Mouse (Mus musculus): ENCODE measurements around the gene Klk1b4.
A peak's percentile ranks its signal among the peaks of the same experiment; 100 is the strongest.
"Not testable (repeated sequence)": the region's sequence is repeated elsewhere in the genome, so short reads cannot be mapped to it uniquely, and the experiment has no call there.

The Klk1b4 gene

GRCm38 (mm10) chr7:44207135-44207534 lies at the start of gene Klk1b4:
Klk1b4 (plus strand) TSS chr7:44207435.
- DNase-seq (ENCODE audit: low spot score) = not testable (repeated sequence)

- DNase-seq (ENCODE audit: low spot score) = no peak
Measured at GRCm38 (mm10) chr7:44179299-44180045, 27.8 kb upstream of the Klk1b4 start.

GRCm38 (mm10) chr7:44186516-44186915 lies 20.7 kb upstream of the Klk1b4 start:
- DNase-seq (ENCODE audit: low spot score) = not testable (repeated sequence)

DNA sequence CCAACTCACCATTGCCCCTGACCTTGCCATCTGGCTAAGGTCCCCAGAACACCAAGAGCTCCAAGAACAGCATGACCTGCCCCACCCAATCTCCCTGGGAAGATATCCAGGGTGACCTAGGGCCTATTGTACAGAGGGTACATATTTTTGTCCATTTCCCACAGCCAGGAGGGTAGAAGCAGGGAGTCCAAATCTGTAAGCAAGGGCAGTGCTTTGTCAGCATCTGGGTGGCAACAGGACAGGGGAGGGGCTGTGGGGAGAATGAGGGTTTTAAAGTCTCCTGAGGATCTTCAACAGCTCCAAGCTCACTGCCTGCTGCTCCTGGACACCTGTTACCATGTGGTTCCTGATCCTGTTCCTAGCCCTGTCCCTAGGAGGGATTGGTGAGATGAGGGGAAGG lies 19.3 kb upstream of the Klk1b4 start, which contains the start of gene Klk1b24:
Gene Klk1b24, plus strand, starts transcription at position 301 of the 400 bp plus-strand sequence.
- not testable (repeated sequence) for DNase-seq (ENCODE audit: low spot score)

DNA sequence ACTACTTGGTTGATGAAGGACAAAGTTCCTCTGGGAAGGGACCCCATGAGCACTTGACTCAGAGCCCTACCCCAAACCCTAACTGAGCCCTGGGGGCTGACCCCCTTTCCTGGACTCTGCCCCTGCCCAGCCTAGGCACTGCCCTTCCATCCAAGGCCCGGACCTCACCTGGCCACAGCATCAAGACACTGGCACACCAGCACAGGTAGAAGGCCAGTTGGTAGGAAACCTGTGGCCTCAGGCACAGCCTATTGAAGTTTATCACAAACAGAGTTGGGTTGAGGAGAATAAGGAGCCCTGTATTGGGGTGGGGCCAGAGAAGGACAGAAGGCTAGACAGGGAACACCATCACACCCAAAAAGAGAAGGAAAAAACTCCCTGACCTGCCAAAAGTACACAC lies 13.8 kb upstream of the Klk1b4 start:
- not testable (repeated sequence) for DNase-seq (ENCODE audit: low spot score)

- no peak for DNase-seq (ENCODE audit: low spot score)
Measured at GRCm38 (mm10) chr7:44197891-44198290, 9.3 kb upstream of the Klk1b4 start, which contains the start of gene Klk1b3. Klk1b3 (plus strand) TSS chr7:44198191.

- no peak for DNase-seq (ENCODE audit: low spot score)
Measured at GRCm38 (mm10) chr7:44208307-44208706, 1.1 kb downstream of the Klk1b4 start.

- DNase-seq (ENCODE audit: low spot score) = no peak
Measured at GRCm38 (mm10) chr7:44215645-44216044, 8.4 kb downstream of the Klk1b4 start, which contains the start of gene Klk1b5. Klk1b5 (plus strand) TSS chr7:44215945.

DNA sequence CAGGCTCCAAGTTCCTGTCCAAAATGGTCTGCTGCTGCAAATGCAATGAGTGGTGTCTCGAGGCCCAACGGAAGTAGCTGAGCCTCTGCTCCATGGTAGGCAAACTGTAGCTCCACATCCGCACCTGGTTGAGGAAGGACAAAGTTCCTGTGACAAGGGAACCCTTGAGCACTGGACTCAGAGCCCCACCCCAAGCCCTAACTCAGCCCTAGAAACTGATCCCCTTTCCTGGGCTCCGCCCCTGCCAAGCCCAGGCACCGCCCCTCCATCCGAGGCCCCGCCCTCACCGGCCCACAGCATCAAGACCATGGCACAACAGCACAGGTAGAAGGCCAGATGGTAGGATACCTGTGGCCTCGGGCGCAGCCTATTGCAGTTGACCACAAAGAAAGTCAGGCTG lies 14.4 kb downstream of the Klk1b4 start:
- DNase-seq (ENCODE audit: low spot score) = not testable (repeated sequence)

- not testable (repeated sequence) for DNase-seq (ENCODE audit: low spot score)
Measured at GRCm38 (mm10) chr7:44222335-44222734, 15.1 kb downstream of the Klk1b4 start.

- DNase-seq (ENCODE audit: low spot score) = no peak
Measured at GRCm38 (mm10) chr7:44225076-44225475, 17.8 kb downstream of the Klk1b4 start, which contains the start of gene Klk1. Klk1 (plus strand) TSS chr7:44225360.

GRCm38 (mm10) chr7:44235909-44236308 lies 28.7 kb downstream of the Klk1b4 start, which contains the start of gene Gm36864:
Gm36864 (plus strand) TSS chr7:44236177.
- DNase-seq (ENCODE audit: low spot score) = no peak

GRCm38 (mm10) chr7:44239913-44240312 lies 32.7 kb downstream of the Klk1b4 start:
- no peak for DNase-seq (ENCODE audit: low spot score)

DNA sequence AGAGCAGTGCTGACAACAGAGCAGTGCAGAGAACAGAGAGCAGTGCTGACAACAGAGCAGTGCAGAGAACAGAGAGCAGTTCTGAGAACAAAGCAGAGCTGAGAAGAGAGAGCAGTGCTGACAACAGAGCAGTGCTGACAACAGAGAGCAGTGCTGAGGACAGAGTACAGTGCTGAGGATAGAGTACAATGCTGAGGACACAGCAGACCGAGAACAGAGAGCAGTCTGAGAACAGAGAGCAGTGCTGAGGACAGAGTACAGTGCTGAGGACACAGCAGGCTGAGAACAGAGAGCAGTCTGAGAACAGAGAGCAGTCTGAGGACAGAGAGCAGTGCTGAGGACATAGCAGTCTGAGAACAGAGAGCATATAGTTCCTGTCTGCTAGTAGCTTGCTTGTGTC lies 33.5 kb downstream of the Klk1b4 start:
- no peak for DNase-seq (ENCODE audit: low spot score)

DNA sequence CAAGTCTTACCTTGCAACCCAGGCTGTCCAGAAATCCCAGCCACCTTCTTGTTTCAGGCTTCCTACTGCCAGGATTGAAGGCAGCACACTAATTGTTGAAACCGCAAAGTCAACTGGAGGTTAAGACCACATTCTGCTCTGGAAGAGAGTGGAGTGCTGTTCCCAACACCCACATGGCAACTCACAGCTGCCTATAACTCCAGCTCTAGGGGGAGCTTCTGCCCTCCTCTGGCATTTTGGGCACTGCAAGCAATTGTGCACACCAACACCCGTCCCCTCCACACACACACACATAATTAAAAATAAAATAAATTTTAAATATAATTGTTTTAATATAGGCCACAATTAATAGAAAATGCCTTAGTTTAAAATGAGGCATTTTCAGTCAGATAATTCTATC lies 33.9 kb downstream of the Klk1b4 start:
- DNase-seq (ENCODE audit: low spot score) = no peak

GRCm38 (mm10) chr7:44244080-44244479 lies 36.8 kb downstream of the Klk1b4 start:
- no peak for DNase-seq (ENCODE audit: low spot score)

- DNase-seq (ENCODE audit: low spot score) = peak; percentile 93
Measured at GRCm38 (mm10) chr7:44246055-44246983, 39.1 kb downstream of the Klk1b4 start, which contains the start of the genes 1700028J19Rik and 2410002F23Rik. 1700028J19Rik (minus strand) TSS chr7:44246695. 2410002F23Rik (plus strand) TSS chr7:44246722.

GRCm38 (mm10) chr7:44246984-44247470 lies 39.8 kb downstream of the Klk1b4 start:
- peak; percentile 46 for DNase-seq (ENCODE audit: low spot score)

DNA sequence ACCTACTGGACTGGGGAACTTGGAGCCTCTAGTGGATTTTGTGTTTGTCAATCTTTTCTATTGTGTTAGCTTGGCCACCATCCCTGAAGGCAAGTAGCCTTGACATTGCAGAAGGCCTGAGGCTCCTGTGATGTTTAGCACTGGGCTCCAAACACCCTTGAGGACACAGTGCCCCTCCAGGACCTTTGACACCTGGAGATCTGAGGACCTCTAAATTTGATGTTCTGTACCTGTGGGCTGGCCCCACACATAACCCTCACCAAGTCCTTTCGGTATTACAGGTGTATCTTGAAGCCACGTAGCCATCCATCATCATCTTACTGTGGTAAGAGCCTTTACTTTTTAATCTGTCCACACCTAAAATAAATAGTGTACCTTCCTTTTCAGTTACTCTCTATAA lies 40.7 kb downstream of the Klk1b4 start:
- no peak for DNase-seq (ENCODE audit: low spot score)

DNA sequence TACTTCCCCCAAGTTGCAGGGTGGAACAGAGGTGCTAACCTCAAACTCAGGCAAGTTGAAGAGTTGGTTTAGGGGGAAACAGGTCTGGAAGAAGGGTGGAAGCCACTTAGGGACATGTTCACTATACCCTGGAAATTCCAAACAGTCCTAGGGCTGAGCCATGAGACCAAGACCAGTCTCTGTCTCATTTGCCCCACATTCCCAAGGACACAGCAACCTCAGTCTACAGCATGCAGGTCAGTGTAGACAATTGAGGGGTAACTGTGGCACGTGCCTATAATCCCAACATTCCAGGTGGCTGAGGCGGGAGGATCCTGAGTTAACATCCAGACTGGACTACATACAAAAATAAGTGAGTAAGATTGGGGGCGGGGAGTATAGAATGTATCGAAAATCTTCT lies 42.0 kb downstream of the Klk1b4 start:
- no peak for DNase-seq (ENCODE audit: low spot score)

- DNase-seq (ENCODE audit: low spot score) = not testable (repeated sequence)
Measured at GRCm38 (mm10) chr7:44250732-44251275, 43.6 kb downstream of the Klk1b4 start.
